Mouse (Mus musculus) kidney, postnatal 4 days (tissue): Measurements from ENCODE around the gene Krtap4-16.
A peak's percentile ranks its signal among the peaks of the same experiment; 100 is the strongest.
"Not testable (repeated sequence)": the region's sequence is repeated elsewhere in the genome, so short reads cannot be mapped to it uniquely, and the experiment has no call there.

Experiments
- DNase-seq, 2 experiments: peaks; one replicate each; pipeline ENCODE4 v3.0.0; 2021; ENCODE audit warnings: mixed read lengths in 2 of 2

Krtap4-16 gene

GRCm38 (mm10) chr11:99851508-99851907, at the start of gene Krtap4-16:
Krtap4-16 (minus strand) TSS chr11:99851608.
- no peak for DNase-seq

GRCm38 (mm10) chr11:99878887-99879286, 27.5 kb upstream of the Krtap4-16 start, which contains the start of gene Gm11567:
Gm11567 (plus strand) TSS chr11:99879187.
- not testable (repeated sequence) for DNase-seq

- not testable (repeated sequence) for DNase-seq
These were observed 21.7 kb upstream of the Krtap4-16 start, which contains the start of gene Krtap9-1 for GRCm38 (mm10) chr11:99873089-99873488. Krtap9-1 (plus strand) TSS chr11:99873389.

- DNase-seq, result not testable (repeated sequence)
These were observed 12.8 kb upstream of the Krtap4-16 start, which contains the start of gene Gm11559 for GRCm38 (mm10) chr11:99864176-99864575. Gm11559 (plus strand) TSS chr11:99864476.

- DNase-seq, result no peak
These were observed 7.4 kb upstream of the Krtap4-16 start for GRCm38 (mm10) chr11:99858761-99859160.

- DNase-seq, result no peak
These were observed 6.2 kb upstream of the Krtap4-16 start, which contains the start of gene Gm11568 for GRCm38 (mm10) chr11:99857617-99858016. Gm11568 (plus strand) TSS chr11:99857917.

- peak; percentile 15 to 16 for DNase-seq
These were observed 2.7 kb upstream of the Krtap4-16 start for GRCm38 (mm10) chr11:99854121-99854520.

- DNase-seq, result no peak
These were observed 4.7 kb downstream of the Krtap4-16 start for GRCm38 (mm10) chr11:99846746-99847145.

GRCm38 (mm10) chr11:99842185-99842584, 9.2 kb downstream of the Krtap4-16 start:
- DNase-seq, result no peak

- DNase-seq, result no peak
These were observed 13.4 kb downstream of the Krtap4-16 start, which contains the start of gene 2300003K06Rik for GRCm38 (mm10) chr11:99837966-99838365. 2300003K06Rik (minus strand) TSS chr11:99838066.

GRCm38 (mm10) chr11:99815566-99815965, 35.8 kb downstream of the Krtap4-16 start, which contains the start of gene Gm11564:
Gm11564 (minus strand) TSS chr11:99815666.
- not testable (repeated sequence) for DNase-seq

GRCm38 (mm10) chr11:99809792-99810191, 41.6 kb downstream of the Krtap4-16 start, which contains the start of gene Krtap4-13:
Krtap4-13 (minus strand) TSS chr11:99809892.
- not testable (repeated sequence) for DNase-seq

- not testable (repeated sequence) for DNase-seq
These were observed 47.1 kb downstream of the Krtap4-16 start, which contains the start of gene Gm11554 for GRCm38 (mm10) chr11:99804346-99804745. Gm11554 (minus strand) TSS chr11:99804446.
